Comparison of ENCODE assay signal across 15 mouse cellular contexts in the genomic region with DNA sequence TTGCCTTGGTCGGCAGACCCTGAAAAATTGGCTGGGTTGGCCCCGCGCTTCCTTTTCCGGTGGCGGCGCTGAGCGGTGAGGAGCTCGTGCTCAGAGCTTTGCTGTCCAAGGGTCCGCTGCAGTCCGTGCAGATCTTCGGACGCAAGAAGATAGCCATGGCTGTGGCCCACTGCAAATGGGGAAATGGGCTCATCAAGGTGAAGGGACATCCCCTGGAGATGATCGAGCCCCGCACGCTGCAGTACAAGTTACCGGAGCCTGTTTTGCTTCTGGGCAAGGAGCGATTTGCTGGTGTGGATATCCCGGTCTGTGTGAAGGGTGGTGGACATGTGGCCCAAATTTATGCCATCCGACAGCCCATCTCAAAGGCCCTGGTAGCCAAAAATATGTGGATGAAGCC.
"Had no signal": no experiment of that assay in that cellular context is flagged by ENCODE, and none has a peak within 500 bp of the region (broad histone marks: within the 10 kb centered on the region; RNA-seq: fewer than 3 reads in every experiment).

No protein-coding gene starts in this region.

- DNase-seq: heart, postnatal 14 days; heart, postnatal 36 days; heart, postnatal 4 days; kidney, adult 11 months; kidney, adult 18-20 months; kidney, adult 2 months; kidney, adult 8-10 months; kidney, adult 9 months; kidney, postnatal 10 days; kidney, postnatal 14 days; kidney, postnatal 25 days; kidney, postnatal 36 days; kidney, postnatal 4 days; layer of hippocampus, adult 9-11 months; layer of hippocampus, postnatal 36 days had no signal
